Mouse (Mus musculus) embryonic facial prominence, embryonic 12.5 days (tissue): ENCODE measurements at regions not wholly inside any gene's neighbourhood (a gene's known extent, or its start where the extent isn't known, plus 50 kb on each side); places are given as distances from the start of the nearest gene placed in this dataset.
"Not testable (repeated sequence)": the region's sequence is repeated elsewhere in the genome, so short reads cannot be mapped to it uniquely, and the experiment has no call there.

Experiments
- ATAC-seq: fragments of 200-750 bp; cut with Nextera tagmentation; 2 replicates; pipeline ENCODE4 v1.8.0; 2017; ENCODE audit not compliant: insufficient number of reproducible peaks, insufficient read depth, low FRiP score, low TSS enrichment
- H3K27ac ChIP-seq: fragments of 300-500 bp; sonication (generic); 2 replicates; pipeline ENCODE4 v1.5.1; 2016; ENCODE audit warnings: mild to moderate bottlenecking
- H3K27me3 ChIP-seq: fragments of 300-500 bp; sonication (generic); 2 replicates; pipeline ENCODE4 v1.6.1; 2016; ENCODE audit warnings: mild to moderate bottlenecking, moderate library complexity
- H3K36me3 ChIP-seq: fragments of 300-500 bp; sonication (generic); 2 replicates; pipeline ENCODE4 v1.6.1; 2016; ENCODE audit warnings: mild to moderate bottlenecking
- H3K4me1 ChIP-seq: fragments of 300-500 bp; sonication (generic); 2 replicates; pipeline ENCODE4 v1.6.1; 2016
- H3K4me2 ChIP-seq: fragments of 300-500 bp; sonication (generic); replicated peaks from 2 replicates; pipeline ENCODE4 v1.6.1; 2016; ENCODE audit warnings: mild to moderate bottlenecking, moderate library complexity
- H3K4me3 ChIP-seq: fragments of 300-500 bp; sonication (generic); 2 replicates; pipeline ENCODE4 v1.5.1; 2016; ENCODE audit warnings: mild to moderate bottlenecking
- H3K9ac ChIP-seq: fragments of 300-500 bp; sonication (generic); 2 replicates; pipeline ENCODE4 v1.6.1; 2016; ENCODE audit warnings: mild to moderate bottlenecking, moderate library complexity
- H3K9me3 ChIP-seq: fragments of 300-500 bp; sonication (generic); 2 replicates; pipeline ENCODE4 v1.6.1; 2016; ENCODE audit warnings: mild to moderate bottlenecking, moderate library complexity
- WGBS: fragments of 180-500 bp; shearing (Covaris S2); methylation state at CpG from one replicate; pipeline ENCODE4 v1.1.7; 2016; 5-methylcytosine and 5-hydroxymethylcytosine counted together

- Histone ChIP-seq H3K4me3 (no peak overlapping the region), H3K9me3 (no peaks in the 10 kb centered on the region), H3K4me1 (no peaks in the 10 kb centered on the region), H3K36me3 (no peaks in the 10 kb centered on the region), H3K4me2 (no peak overlapping the region), H3K27me3 (no peaks in the 10 kb centered on the region), H3K27ac (no peak overlapping the region), H3K9ac (no peak overlapping the region)
- ATAC-seq, result no peak
- WGBS, result 75% methylated on average over 3 of the region's 3 CpGs
These were observed 300.0 kb downstream of the Gxylt1 start for GRCm38 (mm10) chr15:92974931-92975330.

DNA sequence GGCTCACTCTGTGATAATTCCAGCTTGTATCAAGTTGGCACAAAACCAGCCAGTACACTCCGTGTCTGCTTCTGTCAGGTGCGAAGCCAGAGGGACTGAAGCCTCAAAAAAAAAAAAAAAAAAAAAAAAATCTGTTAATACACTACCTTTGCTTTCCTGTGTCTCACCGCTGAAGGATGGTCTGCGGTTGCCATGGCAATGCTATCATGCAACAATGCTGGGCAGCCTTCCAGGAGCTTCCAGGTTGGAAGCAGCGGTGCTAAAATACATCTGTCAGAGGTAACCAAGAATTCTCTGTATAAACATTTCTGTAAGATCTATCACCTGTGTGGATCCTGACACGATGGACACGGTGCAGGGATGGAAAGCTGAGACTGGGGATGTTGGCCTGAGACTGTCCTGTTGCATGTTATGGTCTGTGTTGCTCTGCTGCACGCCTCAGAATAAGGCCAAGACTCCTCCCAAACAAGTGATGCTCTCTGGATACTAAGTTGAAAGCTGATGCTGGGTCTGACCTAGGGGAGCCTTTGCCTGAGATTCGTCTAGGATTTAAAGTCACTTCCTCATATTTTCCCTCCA, 301.2 kb downstream of the Gxylt1 start:
- WGBS, result 81% methylated on average over 9 of the region's 9 CpGs
- no peaks in the 10 kb centered on the region for H3K9me3 ChIP-seq
- no peaks in the 10 kb centered on the region for H3K36me3 ChIP-seq
- no peaks in the 10 kb centered on the region for H3K27me3 ChIP-seq
- H3K27ac ChIP-seq, result no peak overlapping the region
- H3K4me2 ChIP-seq, result no peak overlapping the region
- ATAC-seq, result no peak
- H3K4me3 ChIP-seq, result no peak overlapping the region
- H3K4me1 ChIP-seq, result no peaks in the 10 kb centered on the region
- H3K9ac ChIP-seq, result no peak overlapping the region

DNA sequence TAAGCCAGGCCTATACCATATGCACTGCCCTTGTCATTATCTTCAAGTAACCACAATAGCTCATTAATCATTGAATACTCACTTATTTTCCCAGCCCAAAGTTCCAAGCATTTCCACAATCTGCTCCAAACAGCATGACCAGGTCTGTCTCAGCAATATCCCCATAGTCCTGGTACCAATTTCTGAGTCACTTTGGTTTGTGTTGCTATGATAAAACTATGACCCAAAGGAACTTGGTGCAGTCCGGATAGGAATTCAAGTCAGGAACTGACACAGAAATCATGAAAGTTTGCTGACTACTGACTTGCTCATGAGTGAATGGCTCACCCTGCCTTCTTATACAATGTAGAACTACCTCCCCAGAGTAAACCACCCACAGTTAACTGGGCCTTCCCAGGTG, 309.4 kb downstream of the Gxylt1 start:
- ATAC-seq, result no peak
- H3K9ac ChIP-seq, result no peak overlapping the region
- no peak overlapping the region for H3K4me3 ChIP-seq
- H3K9me3 ChIP-seq, result no peaks in the 10 kb centered on the region
- no peaks in the 10 kb centered on the region for H3K4me1 ChIP-seq
- WGBS, result 84% methylated on average over 1 of the region's 1 CpGs
- no peak overlapping the region for H3K4me2 ChIP-seq
- no peaks in the 10 kb centered on the region for H3K27me3 ChIP-seq
- H3K36me3 ChIP-seq, result no peaks in the 10 kb centered on the region
- H3K27ac ChIP-seq, result no peak overlapping the region

- ATAC-seq, result no peak
- H3K9ac ChIP-seq, result no peak overlapping the region
- 51% methylated on average over 3 of the region's 3 CpGs for WGBS
These were observed 310.1 kb downstream of the Gxylt1 start for GRCm38 (mm10) chr15:92964901-92965300.

DNA sequence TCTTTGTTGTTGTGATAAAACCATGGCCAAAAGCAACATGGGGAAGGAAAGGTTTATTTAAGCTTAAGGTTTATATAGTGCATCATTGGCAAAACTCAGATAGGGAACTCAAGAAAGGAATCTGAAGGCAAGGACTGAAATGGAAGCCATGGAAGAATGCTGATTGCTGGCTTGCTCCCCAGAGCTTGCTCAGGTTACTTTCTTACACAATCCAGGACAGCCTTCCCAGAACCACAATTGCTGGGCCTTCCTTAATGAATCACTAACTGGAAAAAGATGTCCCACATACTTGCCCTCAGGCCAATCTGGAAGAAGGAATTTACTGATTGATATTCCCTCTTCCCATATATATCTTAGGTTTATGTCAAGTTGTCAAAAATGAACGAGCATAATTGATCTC, 310.8 kb downstream of the Gxylt1 start:
- Histone ChIP-seq H3K27me3 (no peaks in the 10 kb centered on the region), H3K27ac (no peak overlapping the region), H3K4me3 (no peak overlapping the region), H3K4me1 (no peaks in the 10 kb centered on the region), H3K36me3 (no peaks in the 10 kb centered on the region), H3K9ac (no peak overlapping the region), H3K9me3 (no peaks in the 10 kb centered on the region), H3K4me2 (no peak overlapping the region)
- WGBS, result 52% methylated on average over 1 of the region's 1 CpGs
- no peak for ATAC-seq

More at GRCm38 (mm10) chr15:92964901-92965300, 310.1 kb downstream of the Gxylt1 start:
- Histone ChIP-seq H3K4me2 (no peak overlapping the region), H3K4me1 (no peaks in the 10 kb centered on the region), H3K4me3 (no peak overlapping the region), H3K27ac (no peak overlapping the region), H3K36me3 (no peaks in the 10 kb centered on the region), H3K9me3 (no peaks in the 10 kb centered on the region), H3K27me3 (no peaks in the 10 kb centered on the region)

GRCm38 (mm10) chr15:92950912-92951311, 324.1 kb downstream of the Gxylt1 start:
- not testable (repeated sequence) for H3K4me3 ChIP-seq, H3K27me3 ChIP-seq, H3K36me3 ChIP-seq, H3K4me2 ChIP-seq, H3K4me1 ChIP-seq, H3K9me3 ChIP-seq, ATAC-seq, H3K9ac ChIP-seq, H3K27ac ChIP-seq
- WGBS, result 83% methylated on average over 3 of the region's 3 CpGs

DNA sequence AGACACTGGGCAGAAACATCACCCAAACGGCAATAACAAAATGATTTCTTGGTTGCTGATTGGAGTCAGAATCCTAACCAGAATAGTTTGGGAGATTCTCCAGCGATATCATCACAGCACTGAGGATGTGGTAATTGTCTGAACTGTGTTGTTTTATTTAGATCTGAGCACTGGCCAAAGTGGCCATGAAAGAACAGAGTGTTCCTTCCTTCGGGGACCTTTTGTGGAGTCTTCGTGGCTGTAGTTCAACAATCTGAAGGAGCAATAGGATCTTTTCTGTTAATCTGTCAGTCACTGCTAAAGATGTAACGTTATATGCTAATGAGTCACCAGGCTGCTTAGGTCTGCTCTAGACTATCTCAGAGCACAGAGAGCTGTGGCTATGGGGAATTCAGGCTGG, 328.8 kb downstream of the Gxylt1 start:
- no peaks in the 10 kb centered on the region for H3K9me3 ChIP-seq
- no peak overlapping the region for H3K4me2 ChIP-seq
- H3K9ac ChIP-seq, result no peak overlapping the region
- no peak overlapping the region for H3K27ac ChIP-seq
- no peaks in the 10 kb centered on the region for H3K27me3 ChIP-seq
- no peaks in the 10 kb centered on the region for H3K4me1 ChIP-seq
- 65% methylated on average over 5 of the region's 5 CpGs for WGBS
- ATAC-seq, result no peak
- no peaks in the 10 kb centered on the region for H3K36me3 ChIP-seq
- no peak overlapping the region for H3K4me3 ChIP-seq

GRCm38 (mm10) chr15:92903821-92904220, 371.2 kb downstream of the Gxylt1 start:
- Histone ChIP-seq H3K27ac (no peak overlapping the region), H3K4me2 (no peak overlapping the region), H3K4me3 (no peak overlapping the region), H3K36me3 (no peaks in the 10 kb centered on the region), H3K9me3 (no peaks in the 10 kb centered on the region), H3K4me1 (no peaks in the 10 kb centered on the region), H3K9ac (no peak overlapping the region), H3K27me3 (no peaks in the 10 kb centered on the region)
- ATAC-seq, result no peak
- 80% methylated on average over 8 of the region's 8 CpGs for WGBS

- Histone ChIP-seq H3K27me3 (no peaks in the 10 kb centered on the region), H3K4me2 (no peak overlapping the region), H3K36me3 (no peaks in the 10 kb centered on the region), H3K4me1 (no peaks in the 10 kb centered on the region), H3K9me3 (no peaks in the 10 kb centered on the region), H3K27ac (no peak overlapping the region), H3K9ac (no peak overlapping the region), H3K4me3 (no peak overlapping the region)
- ATAC-seq, result no peak
- 79% methylated on average over 7 of the region's 7 CpGs for WGBS
These were observed 377.7 kb downstream of the Gxylt1 start for GRCm38 (mm10) chr15:92897277-92897676.

GRCm38 (mm10) chr15:92895836-92896235, 379.1 kb downstream of the Gxylt1 start:
- H3K9me3 ChIP-seq, result no peaks in the 10 kb centered on the region
- no peak overlapping the region for H3K27ac ChIP-seq
- H3K27me3 ChIP-seq, result no peaks in the 10 kb centered on the region
- ATAC-seq, result no peak
- WGBS, result 63% methylated on average over 4 of the region's 4 CpGs
- no peaks in the 10 kb centered on the region for H3K4me1 ChIP-seq
- no peak overlapping the region for H3K4me3 ChIP-seq
- no peak overlapping the region for H3K9ac ChIP-seq
- no peaks in the 10 kb centered on the region for H3K36me3 ChIP-seq
- H3K4me2 ChIP-seq, result no peak overlapping the region

- H3K27me3 ChIP-seq, result no peaks in the 10 kb centered on the region
- H3K27ac ChIP-seq, result no peak overlapping the region
- no peaks in the 10 kb centered on the region for H3K4me1 ChIP-seq
- no peaks in the 10 kb centered on the region for H3K36me3 ChIP-seq
- no peak overlapping the region for H3K4me3 ChIP-seq
- 77% methylated on average over 5 of the region's 5 CpGs for WGBS
- no peak overlapping the region for H3K9ac ChIP-seq
- H3K9me3 ChIP-seq, result no peaks in the 10 kb centered on the region
- no peak for ATAC-seq
- no peak overlapping the region for H3K4me2 ChIP-seq
These were observed 398.5 kb downstream of the Gxylt1 start for GRCm38 (mm10) chr15:92876438-92876837.

- H3K36me3 ChIP-seq, result no peaks in the 10 kb centered on the region
- no peak overlapping the region for H3K4me3 ChIP-seq
- WGBS, result 75% methylated on average over 5 of the region's 5 CpGs
- H3K27ac ChIP-seq, result no peak overlapping the region
- H3K27me3 ChIP-seq, result no peaks in the 10 kb centered on the region
- no peaks in the 10 kb centered on the region for H3K4me1 ChIP-seq
- H3K9ac ChIP-seq, result no peak overlapping the region
- no peak for ATAC-seq
- no peak overlapping the region for H3K4me2 ChIP-seq
- H3K9me3 ChIP-seq, result no peaks in the 10 kb centered on the region
These were observed 410.9 kb downstream of the Gxylt1 start for GRCm38 (mm10) chr15:92864106-92864505.

- Histone ChIP-seq H3K9ac (no peak overlapping the region), H3K36me3 (no peaks in the 10 kb centered on the region), H3K4me2 (no peak overlapping the region), H3K27me3 (no peaks in the 10 kb centered on the region), H3K4me1 (no peaks in the 10 kb centered on the region), H3K9me3 (no peaks in the 10 kb centered on the region), H3K4me3 (no peak overlapping the region), H3K27ac (no peak overlapping the region)
- WGBS, result 73% methylated on average over 5 of the region's 5 CpGs
- ATAC-seq, result no peak
These were observed 424.1 kb downstream of the Gxylt1 start for GRCm38 (mm10) chr15:92850854-92851253.
